Mouse (Mus musculus) adrenal gland, adult 8-10 months (tissue): Measurements from ENCODE around the gene Draxin. TPM values are rescaled to one million over a fixed set of nuclear protein-coding genes. Genes with fewer than 3 reads are reported as not detected.

Experiments used
- DNase-seq: peaks from one replicate; pipeline ENCODE4 v3.0.0; 2022
- total RNA-seq, 4 experiments: library from RNA; stranded (reverse); gene quantifications; 2 replicates each; pipeline ENCODE4 v1.2.4; 2022

Gene Draxin
- total RNA-seq, 4 experiments from 2014 or later, result 0.06 to 0.15 (median 0.12) TPM

DNA sequence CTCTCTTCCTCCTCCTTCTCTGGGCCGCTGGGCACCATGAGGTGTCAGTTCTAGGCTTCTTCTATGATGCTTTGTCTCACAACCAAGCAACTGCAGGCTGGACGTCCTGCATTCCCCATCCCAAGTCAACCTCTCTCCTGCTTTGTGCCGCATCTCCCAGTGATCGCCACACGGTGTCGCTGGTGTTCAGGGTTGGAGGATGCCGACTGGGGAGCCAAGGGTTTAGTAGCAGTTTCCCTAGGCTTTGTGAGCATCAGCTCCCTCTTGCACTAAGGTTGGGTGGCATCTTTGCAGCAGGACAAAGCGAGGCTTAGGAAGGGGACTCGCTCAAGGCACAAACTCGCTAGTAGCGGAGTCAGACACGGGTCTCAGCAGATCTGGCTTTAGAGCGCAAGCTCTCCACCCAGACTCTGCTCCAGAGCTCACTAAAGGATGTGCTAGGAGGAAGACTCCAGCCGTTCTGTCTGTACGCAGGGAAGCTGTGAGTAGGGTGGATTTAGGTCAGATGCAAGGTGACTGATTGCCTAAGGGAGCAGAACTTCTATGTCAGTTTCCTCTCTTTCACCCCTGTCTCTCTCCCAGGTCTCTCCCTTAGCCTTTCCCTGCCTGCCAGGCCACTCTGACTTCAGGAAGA, 15.6 kb downstream of the Draxin start:
- DNase-seq, result peak; percentile 67

DNA sequence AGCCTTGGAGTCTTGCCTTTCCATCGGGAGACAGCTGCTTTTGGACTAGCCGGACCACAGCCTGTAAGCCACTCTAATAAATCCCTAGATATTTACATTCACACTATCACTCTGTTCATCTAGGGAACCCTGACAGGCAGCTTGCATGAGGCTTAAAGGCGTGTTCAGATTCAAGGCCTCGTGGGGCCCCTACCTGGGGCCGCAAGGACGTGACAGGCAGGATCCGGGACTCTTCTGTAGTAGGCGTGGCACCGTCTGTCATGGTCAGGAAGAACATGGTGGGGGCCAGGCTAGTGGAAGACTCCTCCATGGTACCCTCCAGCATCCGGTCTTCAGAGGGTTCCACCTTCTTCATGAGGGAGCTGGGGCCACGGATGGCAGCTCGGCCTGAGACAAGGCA, 18.0 kb downstream of the Draxin start:
- DNase-seq, result no peak

GRCm38 (mm10) chr4:148109215-148109614, 21.3 kb downstream of the Draxin start:
- no peak for DNase-seq

DNA sequence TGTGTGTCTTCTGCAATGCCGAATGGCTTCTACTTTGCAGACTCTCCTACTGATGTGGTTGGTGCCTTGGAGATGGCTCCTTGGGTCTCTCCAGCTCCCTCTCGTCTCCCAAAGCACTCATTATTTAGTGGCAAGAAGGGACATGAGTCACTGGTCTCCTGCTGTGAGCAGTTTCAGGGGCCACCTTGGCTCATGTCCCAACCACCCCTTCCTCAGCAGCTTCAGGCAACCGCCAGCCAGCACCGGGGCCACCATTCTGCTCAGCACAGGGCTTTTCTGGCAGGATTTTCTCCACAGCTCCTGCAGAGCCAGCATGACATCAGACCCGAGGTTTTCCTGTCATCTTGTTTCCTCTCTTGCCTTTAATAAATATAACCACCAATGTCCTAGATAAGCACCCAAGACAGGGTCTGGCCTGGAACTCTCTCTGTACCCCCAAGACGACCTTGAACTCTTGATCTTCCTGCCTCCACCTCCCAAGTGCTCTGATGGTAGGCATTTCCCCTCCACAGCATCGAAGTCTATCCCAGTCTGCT, 21.9 kb downstream of the Draxin start:
- DNase-seq, result no peak

GRCm38 (mm10) chr4:148107621-148108291, 22.7 kb downstream of the Draxin start:
- no peak for DNase-seq

DNA sequence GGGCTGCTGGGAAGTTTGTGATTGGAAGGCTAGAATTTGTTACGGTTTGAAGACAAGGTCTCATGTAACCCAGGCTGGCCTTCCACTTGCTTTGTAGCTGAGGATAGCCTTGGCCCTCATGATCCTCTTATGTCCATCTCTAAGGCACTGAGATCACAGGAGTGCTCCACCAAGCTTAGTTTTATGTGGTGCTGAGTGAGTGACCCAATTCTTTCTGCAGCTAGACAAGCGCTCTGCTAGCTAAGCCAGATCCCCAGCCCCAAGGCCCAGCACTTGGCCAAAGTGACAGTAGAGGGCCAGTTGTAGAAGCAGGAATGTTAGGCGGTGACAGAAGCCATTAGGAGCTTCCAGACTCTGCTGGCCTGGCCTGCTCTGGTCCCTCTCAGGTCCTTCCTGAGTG, 26.4 kb downstream of the Draxin start:
- no peak for DNase-seq

- DNase-seq, result no peak
Measured at GRCm38 (mm10) chr4:148101801-148102527, 28.5 kb downstream of the Draxin start.

- no peak for DNase-seq
Measured at GRCm38 (mm10) chr4:148098666-148099065, 31.8 kb downstream of the Draxin start.

GRCm38 (mm10) chr4:148097936-148098335, 32.6 kb downstream of the Draxin start:
- no peak for DNase-seq

GRCm38 (mm10) chr4:148095081-148095480, 35.4 kb downstream of the Draxin start:
- no peak for DNase-seq

- no peak for DNase-seq
Measured at GRCm38 (mm10) chr4:148094161-148094560, 36.3 kb downstream of the Draxin start.

GRCm38 (mm10) chr4:148092551-148093271, 37.8 kb downstream of the Draxin start:
- peak; percentile 63 for DNase-seq

DNA sequence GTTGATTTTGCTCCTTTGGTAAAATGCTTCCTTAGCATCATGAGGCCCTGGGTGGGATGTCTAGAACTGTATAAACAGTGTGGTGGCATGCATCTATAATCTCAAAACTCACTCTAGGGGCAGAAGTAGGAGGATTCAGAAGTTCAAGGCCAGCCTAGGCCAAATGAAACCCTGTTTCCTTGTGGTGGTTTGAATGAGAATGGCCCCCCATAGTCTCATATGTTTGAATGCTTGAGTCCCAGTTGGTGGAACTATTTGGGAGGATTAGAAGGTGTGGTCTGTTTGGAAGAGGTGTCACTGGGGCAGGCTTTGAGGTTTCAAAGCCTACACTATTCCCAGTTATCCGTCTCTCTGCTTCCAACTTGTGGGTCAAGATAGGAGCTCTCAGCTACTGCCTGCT, 39.3 kb downstream of the Draxin start:
- DNase-seq, result no peak

GRCm38 (mm10) chr4:148089166-148089565, 41.3 kb downstream of the Draxin start:
- DNase-seq, result no peak

DNA sequence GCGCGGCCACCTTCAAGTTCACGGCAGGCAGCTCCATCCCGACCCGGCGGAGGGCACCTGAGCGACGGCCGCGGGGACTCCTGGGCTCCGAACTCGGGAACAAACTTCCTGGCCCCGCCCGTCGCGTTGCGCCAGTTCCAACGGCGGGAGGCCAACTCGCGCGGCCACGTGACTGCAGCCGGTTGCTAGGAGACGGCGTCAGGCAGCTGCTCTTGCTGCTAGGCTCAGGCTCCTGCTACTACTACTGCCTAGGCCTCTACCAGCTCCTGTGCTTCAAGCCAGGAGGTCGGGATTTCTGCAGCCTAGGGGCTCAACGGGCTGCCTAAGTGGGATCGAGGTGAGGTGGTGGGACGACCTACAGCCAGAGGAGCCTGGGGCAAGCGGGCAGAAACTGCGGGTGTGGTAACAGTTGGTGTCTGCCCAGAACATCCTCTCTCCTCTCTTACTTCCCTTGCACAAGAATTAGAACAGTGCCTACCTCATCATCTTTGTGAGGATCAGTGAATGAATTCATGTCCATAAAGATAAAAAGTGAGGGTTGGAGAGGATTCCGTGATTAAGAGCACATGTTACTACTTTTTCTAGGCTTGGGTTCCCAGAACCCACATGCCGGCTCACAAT, 42.5 kb downstream of the Draxin start, which contains the start of gene Agtrap:
Agtrap (minus strand) TSS at position 125 of the 621 bp plus-strand sequence.
- DNase-seq, result peak; percentile 93

GRCm38 (mm10) chr4:148087091-148087906, 43.2 kb downstream of the Draxin start:
- DNase-seq, result no peak

- DNase-seq, result peak; percentile 76
Measured at GRCm38 (mm10) chr4:148085907-148086305, 44.6 kb downstream of the Draxin start.

DNA sequence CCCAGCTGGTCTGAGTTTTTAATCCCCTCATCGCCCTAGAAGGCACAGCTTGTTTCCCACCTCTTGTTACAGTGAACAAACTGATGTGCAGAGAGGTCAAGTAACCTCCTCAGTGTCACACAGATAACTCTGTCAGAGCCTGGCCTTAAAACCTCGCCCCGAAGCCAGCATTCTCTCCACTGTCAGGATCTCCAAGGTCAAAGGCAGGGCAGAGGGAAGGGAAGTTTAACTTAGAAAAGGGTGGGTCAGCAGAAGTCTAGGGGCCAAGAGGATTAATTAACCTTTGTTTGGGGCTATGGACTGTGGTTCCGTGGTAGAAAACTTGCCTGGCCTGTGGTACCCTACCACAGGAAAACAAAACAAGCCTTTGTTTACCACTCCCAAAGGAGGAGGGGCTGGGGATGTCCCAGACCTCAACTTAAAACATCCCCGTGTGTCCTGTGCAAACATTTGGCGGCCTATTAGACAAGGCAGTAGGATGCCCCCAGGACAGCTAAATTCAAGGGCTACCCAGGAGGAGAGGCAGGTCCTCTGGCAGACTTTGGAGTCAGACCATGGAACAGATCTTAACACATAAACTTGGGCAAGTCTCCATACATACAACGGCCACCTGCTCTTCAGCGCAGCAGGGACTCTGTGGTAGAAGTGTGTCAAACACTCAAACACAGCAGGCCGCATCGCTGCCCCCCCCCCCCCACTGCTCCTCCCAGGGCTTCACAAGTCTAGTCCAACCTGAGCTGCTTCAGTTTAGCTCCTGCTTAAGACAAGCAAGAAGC, 45.2 kb downstream of the Draxin start:
- DNase-seq, result no peak

GRCm38 (mm10) chr4:148084261-148084714, 46.2 kb downstream of the Draxin start:
- no peak for DNase-seq
